Mouse (Mus musculus) CD4-positive, CD25-positive, alpha-beta regulatory T cell, adult 4 months (primary cell): ENCODE data around the gene Sp6. TPM values are rescaled to one million over a fixed set of nuclear protein-coding genes. Genes with fewer than 3 reads are reported as not detected.

Source experiments
- ATAC-seq: one replicate; pipeline ENCODE4 v1.8.0; 2017
- polyA plus RNA-seq, 2 experiments: library from polyadenylated mRNA; unstranded; fragments of 100-300 nt; shearing (Covaris generic); gene quantifications; one replicate each; pipeline ENCODE4 v1.2.1; 2017

Gene Sp6
- polyA plus RNA-seq, 2 experiments from 2014 or later: 1.7 to 3.0 TPM

- peak; percentile 66 for ATAC-seq
These were observed 12.6 kb downstream of the Sp6 start for GRCm38 (mm10) chr11:97025721-97026344.

- peak; percentile 78 for ATAC-seq
These were observed 16.7 kb downstream of the Sp6 start, which contains the start of gene Scrn2 for GRCm38 (mm10) chr11:97029686-97030417. Gene Scrn2 (plus strand): TSS chr11:97029938.

- peak; percentile 2 for ATAC-seq
These were observed 17.2 kb downstream of the Sp6 start for GRCm38 (mm10) chr11:97030426-97030825.

DNA sequence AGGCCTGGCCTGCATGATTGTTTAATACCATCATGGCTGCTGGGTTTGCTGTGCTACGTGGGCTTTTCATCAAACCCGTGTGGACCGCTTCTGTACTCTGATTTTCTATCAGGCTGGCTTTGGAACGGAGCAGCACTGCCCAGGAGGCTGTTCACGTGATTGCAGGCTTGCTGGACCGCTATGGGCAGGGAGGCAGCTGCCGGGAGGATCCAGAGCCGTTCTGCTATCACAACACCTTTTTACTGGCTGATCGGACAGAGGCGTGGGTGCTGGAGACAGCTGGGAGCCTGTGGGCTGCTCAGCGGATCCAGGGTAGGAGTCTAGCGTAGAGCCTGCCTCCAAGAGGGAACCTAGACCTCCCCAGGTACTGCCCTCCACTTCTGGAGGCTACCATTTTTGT, 18.8 kb downstream of the Sp6 start:
- no peak for ATAC-seq

DNA sequence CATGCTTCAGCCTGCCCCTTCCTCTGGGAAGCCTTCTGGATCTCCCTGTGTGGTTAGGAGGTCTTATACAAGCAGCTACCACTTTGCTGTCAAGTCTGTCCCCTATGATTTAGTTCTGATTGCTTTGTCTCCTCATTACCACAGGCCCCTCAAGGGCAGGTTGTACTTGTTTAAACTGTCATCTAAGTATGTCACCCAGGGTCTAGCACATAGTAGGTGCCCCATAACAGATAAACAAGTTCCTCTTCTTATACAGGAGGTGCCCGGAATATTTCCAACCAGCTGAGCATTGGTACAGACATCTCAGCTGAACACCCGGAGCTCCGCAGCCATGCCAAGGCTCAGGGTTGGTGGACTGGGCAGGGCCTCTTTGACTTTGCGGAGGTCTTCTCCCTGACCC, 19.3 kb downstream of the Sp6 start:
- ATAC-seq: no peak

GRCm38 (mm10) chr11:97033781-97034180, 20.6 kb downstream of the Sp6 start:
- ATAC-seq: no peak

- ATAC-seq: no peak
These were observed 22.9 kb downstream of the Sp6 start for GRCm38 (mm10) chr11:97036141-97036540.

DNA sequence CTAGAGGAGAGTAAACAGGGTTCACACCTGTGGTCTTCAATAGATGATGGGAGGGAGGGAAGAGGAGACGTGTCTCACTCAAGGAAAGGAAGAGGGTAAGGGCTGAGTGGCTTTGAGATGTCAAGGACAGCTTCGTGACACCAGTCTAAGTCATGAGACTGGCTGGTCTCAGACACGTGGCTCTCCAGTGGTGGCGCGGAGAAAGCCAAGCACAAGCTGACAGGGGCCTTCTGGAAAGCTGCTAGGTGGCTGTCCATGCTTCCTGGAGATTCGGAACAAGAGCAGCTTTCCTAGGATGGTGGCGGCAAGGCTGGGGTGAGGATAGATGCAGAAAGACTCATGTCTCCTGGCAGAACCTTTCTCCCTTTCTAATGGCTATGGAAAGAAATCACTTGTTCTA, 25.7 kb downstream of the Sp6 start:
- no peak for ATAC-seq

DNA sequence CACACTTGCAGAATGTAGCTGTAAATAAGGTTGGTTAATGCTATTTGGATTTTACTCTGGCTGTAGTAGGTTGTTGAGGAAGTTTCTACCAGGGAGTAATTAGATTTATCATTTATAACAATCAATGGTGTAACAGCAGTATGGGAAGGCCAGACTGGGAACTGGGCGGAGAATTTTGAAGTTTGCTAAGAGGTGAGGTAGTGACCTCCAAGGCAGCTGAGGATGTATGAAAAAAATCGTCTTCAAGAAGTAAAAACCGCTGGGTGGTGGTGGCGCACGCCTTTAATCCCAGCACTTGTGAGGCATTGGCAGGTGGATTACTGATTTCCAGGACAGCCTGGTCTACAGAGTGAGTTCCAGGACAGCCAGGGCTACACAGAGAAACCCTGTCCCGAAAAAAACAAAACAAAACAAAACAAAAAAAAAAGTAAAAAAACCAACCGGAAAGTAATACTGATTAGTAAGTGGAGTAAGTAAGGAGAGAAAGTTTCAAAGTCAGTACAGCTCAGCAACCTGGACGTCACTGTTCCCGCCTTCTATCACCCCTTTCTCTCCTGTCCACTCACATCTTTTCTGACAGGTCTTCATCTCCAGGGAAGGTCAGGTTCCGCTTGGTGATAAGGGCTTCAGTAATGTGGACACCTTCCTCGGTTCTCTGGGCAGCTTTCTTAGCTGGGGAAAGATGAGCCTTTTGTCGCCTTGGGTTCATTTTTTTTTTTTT, 27.3 kb downstream of the Sp6 start:
- ATAC-seq: no peak

DNA sequence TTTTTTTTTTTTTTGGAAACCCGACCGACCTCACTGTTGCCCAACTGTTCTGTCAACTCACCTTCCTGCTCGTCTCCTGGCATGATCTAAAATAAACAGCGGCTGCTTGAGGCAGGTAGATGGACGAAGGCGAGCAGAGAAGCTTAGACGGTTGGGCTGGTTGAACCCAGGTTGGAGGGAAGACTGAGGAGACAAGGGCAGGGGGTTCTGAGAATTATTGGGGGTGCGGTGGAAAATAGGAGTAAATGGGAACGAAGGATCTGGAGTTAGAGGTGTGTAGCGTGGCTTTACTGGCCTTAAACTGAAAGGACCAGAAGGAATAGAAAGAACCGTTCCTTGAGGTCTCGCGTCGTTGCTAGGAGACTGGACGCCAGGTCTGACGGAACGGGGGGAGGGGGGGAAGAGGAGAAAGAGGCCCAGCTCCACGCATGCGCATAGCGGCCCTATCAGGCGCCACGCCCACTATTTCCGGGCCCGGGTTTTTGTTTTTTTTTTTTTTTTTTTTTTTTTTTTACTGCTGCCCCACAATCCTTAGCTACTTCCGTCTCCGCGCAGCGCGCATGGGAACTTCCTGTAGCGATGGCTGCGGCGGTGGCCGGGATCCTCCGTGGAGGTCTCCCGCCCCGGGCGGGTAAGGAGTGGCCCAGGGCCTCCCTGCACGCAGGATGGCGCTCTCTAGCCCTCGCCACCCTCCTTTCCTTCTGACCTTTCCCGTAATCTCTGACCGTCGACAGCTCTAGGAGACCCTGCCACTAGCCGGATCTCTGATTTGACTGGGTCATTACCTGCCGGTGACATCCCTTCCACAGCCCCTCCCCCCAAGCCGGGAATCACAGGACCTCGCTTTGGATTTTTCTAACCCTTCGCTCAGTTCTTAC, 28.1 kb downstream of the Sp6 start, which contains the start of the genes Lrrc46 and Mrpl10:
TSS of gene Lrrc46 (minus strand) at position 386 of the 878 bp plus-strand sequence.
TSS of gene Mrpl10 (plus strand) at position 539 of the 878 bp plus-strand sequence.
- peak; percentile 95 for ATAC-seq

GRCm38 (mm10) chr11:97044902-97045301, 31.7 kb downstream of the Sp6 start:
- ATAC-seq: no peak

GRCm38 (mm10) chr11:97045861-97046260, 32.7 kb downstream of the Sp6 start:
- no peak for ATAC-seq

GRCm38 (mm10) chr11:97048090-97048650, 35.0 kb downstream of the Sp6 start:
- ATAC-seq: no peak

GRCm38 (mm10) chr11:97049492-97050085, 36.4 kb downstream of the Sp6 start:
- no peak for ATAC-seq

DNA sequence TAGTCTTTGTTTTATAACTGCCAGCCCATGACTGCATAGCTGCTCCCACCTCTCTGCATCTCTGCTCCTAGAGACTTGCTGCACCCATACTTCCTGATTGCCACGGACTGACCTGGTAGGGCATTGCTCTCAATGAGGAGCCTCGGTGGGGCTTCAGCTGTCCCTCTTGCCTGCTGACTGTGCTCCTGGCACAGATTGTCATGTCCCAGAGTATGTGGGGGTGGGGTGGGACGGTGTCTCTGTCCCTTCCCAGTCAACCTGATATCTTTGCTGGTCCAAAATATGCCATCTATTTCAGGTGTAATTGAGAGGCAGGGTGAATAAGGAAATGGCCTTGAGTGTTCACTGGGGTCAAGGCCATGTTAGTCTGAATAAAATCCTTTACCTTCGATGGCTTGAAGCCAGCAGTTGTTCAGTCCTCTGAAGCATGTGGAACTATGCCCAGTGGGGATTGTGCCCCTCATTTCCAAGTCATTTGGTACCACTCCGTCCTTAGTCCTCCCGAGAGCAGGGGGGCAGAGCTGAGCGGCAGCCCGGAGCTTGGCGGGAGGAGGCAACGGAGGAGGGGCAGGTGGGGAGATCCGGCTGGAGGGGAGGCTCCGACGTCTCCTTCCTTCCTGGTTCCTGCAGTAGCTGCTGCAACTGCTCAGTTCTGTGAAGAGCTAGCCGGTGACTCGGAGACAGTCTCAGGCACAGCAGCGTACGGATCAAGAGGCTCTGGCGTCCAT, 37.2 kb downstream of the Sp6 start, which contains the start of gene Osbpl7:
TSS of gene Osbpl7 (plus strand) at position 413 of the 728 bp plus-strand sequence.
- ATAC-seq: peak; percentile 90

- no peak for ATAC-seq
These were observed 37.9 kb downstream of the Sp6 start for GRCm38 (mm10) chr11:97050944-97051586.

DNA sequence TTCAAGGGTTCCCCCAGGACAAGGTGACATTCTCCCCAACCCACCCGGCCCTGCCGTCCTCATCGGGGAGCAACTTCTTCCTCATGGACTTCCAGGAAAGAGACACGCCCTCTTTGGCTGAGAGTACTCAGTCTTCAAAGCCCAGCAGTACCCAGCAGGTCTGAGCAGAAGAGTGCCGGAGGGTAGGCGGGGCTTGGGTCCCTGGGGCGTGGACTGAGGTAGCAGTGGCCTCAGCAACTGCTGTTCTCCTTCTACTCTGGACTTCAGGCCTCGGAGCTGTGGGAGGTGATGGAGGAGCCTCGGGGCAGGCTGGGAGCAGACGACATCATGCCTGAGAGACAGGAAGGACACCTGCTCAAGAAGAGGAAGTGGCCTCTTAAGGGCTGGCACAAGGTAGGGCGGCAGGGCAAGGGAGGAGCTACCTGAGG, 39.0 kb downstream of the Sp6 start:
- peak; percentile 14 for ATAC-seq

- no peak for ATAC-seq
These were observed 50.2 kb downstream of the Sp6 start for GRCm38 (mm10) chr11:97063274-97063920.

DNA sequence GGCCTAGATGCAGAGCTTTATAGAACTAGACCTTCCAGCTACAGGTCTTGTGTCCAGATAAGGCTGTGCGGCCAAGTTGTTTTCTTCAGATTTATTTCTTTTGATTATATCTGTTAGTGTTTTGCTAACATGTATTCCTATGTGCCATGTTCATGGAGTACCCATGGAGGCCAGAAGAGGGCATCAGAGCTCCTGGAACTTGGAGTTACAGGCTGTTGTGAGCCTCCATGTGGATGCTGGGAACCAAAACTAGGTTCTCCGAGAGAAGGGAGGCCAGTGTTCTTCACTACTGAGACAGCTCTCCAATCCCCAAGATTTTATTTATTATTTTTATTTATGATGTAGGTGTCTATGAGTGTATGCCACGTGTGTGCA, 50.7 kb downstream of the Sp6 start:
- ATAC-seq: no peak
